ENCODE assay signal across 11 mouse cellular contexts in genomic region chr12:86167075-86167474, GRCm38 (mm10).
A peak's percentile ranks its signal among the peaks of the same experiment; 100 is the strongest.
DNase-seq lines count a peak whose midpoint lies in the region; ATAC-seq and TF ChIP-seq lines count a peak whose summit lies in the region.
"Had no signal": no experiment of that assay in that cellular context is flagged by ENCODE, and none has a peak within 500 bp of the region (broad histone marks: within the 10 kb centered on the region; RNA-seq: fewer than 3 reads in every experiment).

No protein-coding gene starts in this region.

- 0 out of 2 replicates have a peak, but pooled peaks have one; percentile 57 for ATAC-seq in neural tube, embryonic 13.5 days (ENCODE audit: low read depth)
- 0 out of 2 replicates have a peak, but pooled peaks have one; percentile 17 for ATAC-seq in hindbrain, embryonic 12.5 days (ENCODE audit: low FRiP score)
- peak; percentile 60; the same call in 1 of the 2 replicates for ATAC-seq in stomach, embryonic 14.5 days (ENCODE audit: insufficient number of reproducible peaks, insufficient read depth, low FRiP score, low read depth)

- no peaks in the 10 kb centered on the region for H3K9me3 ChIP-seq in neural tube, embryonic 13.5 days
- H3K9me3 ChIP-seq in hindbrain, embryonic 12.5 days (replicated peaks) = no peaks in the 10 kb centered on the region
- no peaks in the 10 kb centered on the region for H3K9me3 ChIP-seq in stomach, embryonic 14.5 days (ENCODE audit: control insufficient read depth, low read depth, low read length)
- H3K9me3 ChIP-seq: heart, embryonic 13.5 days had no signal

- 41% methylated on average over 9 of the region's 9 CpGs for WGBS in cerebellum, adult 2 months
- WGBS in neural tube, embryonic 13.5 days = 48% methylated on average over 9 of the region's 9 CpGs
- 34% methylated on average over 9 of the region's 9 CpGs for WGBS in hindbrain, embryonic 12.5 days
- WGBS in stomach, embryonic 14.5 days = 37% methylated on average over 9 of the region's 9 CpGs

- no peak overlapping the region for H3K27ac ChIP-seq in cerebellum, adult 2 months (ENCODE audit: insufficient read depth, low read length)
- no peak overlapping the region for H3K27ac ChIP-seq in neural tube, embryonic 13.5 days (replicated peaks)
- no peak overlapping the region for H3K27ac ChIP-seq in hindbrain, embryonic 12.5 days
- no peak overlapping the region for H3K27ac ChIP-seq in stomach, embryonic 14.5 days (ENCODE audit: low read length)
- H3K27ac ChIP-seq: heart, embryonic 13.5 days; liver, embryonic 14.5 days had no signal

- H3K27me3 ChIP-seq in cerebellum, adult 2 months (ENCODE audit: control insufficient read depth, insufficient read depth, low read length) = peaks cover 1% of the 10 kb centered on the region; the same call in 1 of the 2 replicates
- H3K27me3 ChIP-seq in neural tube, embryonic 13.5 days = peaks cover 12% of the 10 kb centered on the region
- 0 out of 2 replicates have a peak, but pooled peaks cover 5% of the 10 kb centered on the region for H3K27me3 ChIP-seq in hindbrain, embryonic 12.5 days
- no peaks in the 10 kb centered on the region for H3K27me3 ChIP-seq in stomach, embryonic 14.5 days (ENCODE audit: control insufficient read depth, insufficient read depth, low read length)
- H3K27me3 ChIP-seq: heart, embryonic 13.5 days had no signal

- H3K4me1 ChIP-seq in cerebellum, adult 2 months (ENCODE audit: control insufficient read depth, insufficient read depth, low read length) = peaks cover 13% of the 10 kb centered on the region
- H3K4me1 ChIP-seq in neural tube, embryonic 13.5 days (replicated peaks) = peaks cover 32% of the 10 kb centered on the region
- H3K4me1 ChIP-seq in hindbrain, embryonic 12.5 days = peaks cover 51% of the 10 kb centered on the region
- H3K4me1 ChIP-seq in stomach, embryonic 14.5 days (ENCODE audit: control insufficient read depth, insufficient read depth, low read length) = peaks cover 14% of the 10 kb centered on the region; the same call in 1 of the 2 replicates

- H3K4me2 ChIP-seq in neural tube, embryonic 13.5 days = no peak overlapping the region
- no peak overlapping the region for H3K4me2 ChIP-seq in hindbrain, embryonic 12.5 days (replicated peaks)
- no peak overlapping the region for H3K4me2 ChIP-seq in stomach, embryonic 14.5 days (replicated peaks; ENCODE audit: low read depth, low read length)
- H3K4me2 ChIP-seq: heart, embryonic 13.5 days had no signal

- no peak for TF ChIP-seq CTCF in cerebellum, adult 2 months (IDR thresholded peaks at IDR 0.05; ENCODE audit: borderline replicate concordance, insufficient read depth, low read depth, low read length)

- no peak overlapping the region for H3K4me3 ChIP-seq in cerebellum, adult 2 months (replicated peaks; ENCODE audit: insufficient read depth, low read depth, low read length)
- no peak overlapping the region for H3K4me3 ChIP-seq in neural tube, embryonic 13.5 days
- H3K4me3 ChIP-seq in hindbrain, embryonic 12.5 days = no peak overlapping the region
- no peak overlapping the region for H3K4me3 ChIP-seq in stomach, embryonic 14.5 days (ENCODE audit: low read depth, low read length)
- H3K4me3 ChIP-seq: heart, embryonic 13.5 days had no signal

- no peaks in the 10 kb centered on the region for H3K36me3 ChIP-seq in neural tube, embryonic 13.5 days
- no peaks in the 10 kb centered on the region for H3K36me3 ChIP-seq in hindbrain, embryonic 12.5 days
- H3K36me3 ChIP-seq in stomach, embryonic 14.5 days (ENCODE audit: control insufficient read depth, insufficient read depth, low read length) = no peaks in the 10 kb centered on the region

- DNase-seq in cerebellum, adult 2 months = peak; percentile 25 to 37
- no peak for DNase-seq in cerebellum, adult 11 months
- DNase-seq in neural tube, embryonic 10.5 days (ENCODE audit: extremely low spot score, low spot score) = no peak
- no peak for DNase-seq in frontal cortex, postnatal 14 days (ENCODE audit: low spot score in 2 of 2)
- DNase-seq in kidney, adult 18-20 months = no peak
- DNase-seq: adrenal gland, postnatal 10 days had no signal

- no peak overlapping the region for H3K9ac ChIP-seq in neural tube, embryonic 13.5 days
- H3K9ac ChIP-seq in hindbrain, embryonic 12.5 days = no peak overlapping the region
- H3K9ac ChIP-seq in stomach, embryonic 14.5 days (replicated peaks; ENCODE audit: low read depth, low read length) = no peak overlapping the region
- H3K9ac ChIP-seq: heart, embryonic 13.5 days; liver, embryonic 14.5 days had no signal

- TF ChIP-seq POLR2A in cerebellum, adult 2 months (IDR thresholded peaks at IDR 0.05; ENCODE audit: borderline replicate concordance, insufficient read depth, low read length) = no peak

Comparison
In these comparisons a context has a peak if more than half of its experiments do, and no peak if none do; other contexts are left out.
1. DNase-seq: peak in cerebellum, adult 2 months (2 of 2); none in cerebellum, adult 11 months (single experiment), neural tube, embryonic 10.5 days (single experiment), frontal cortex, postnatal 14 days (0 of 2) and kidney, adult 18-20 months (single experiment).
2. Peak in every context shown above with its lines, with median percentiles within 50 percentile points of each other: ATAC-seq.